Mouse (Mus musculus) liver, postnatal 0 days (tissue): ENCODE data around the gene Gm5460. TPM values are rescaled to one million over a fixed set of nuclear protein-coding genes. Genes with fewer than 3 reads are reported as not detected.

Source experiments
- ATAC-seq: fragments of 200-750 bp; cut with Nextera tagmentation; 2 replicates; pipeline ENCODE4 v1.8.0; 2017; ENCODE audit warnings: mild to moderate bottlenecking, moderate library complexity
- DNase-seq: peaks from one replicate; pipeline ENCODE4 v3.0.0-alpha.2; 2016
- H3K27ac ChIP-seq: fragments of 300-500 bp; sonication (generic); 2 replicates; pipeline ENCODE4 v1.5.1; 2014; ENCODE audit warnings: antibody characterized with exemption, moderate library complexity, mild to moderate bottlenecking, low read depth
- H3K27me3 ChIP-seq: fragments of 300-500 bp; sonication (generic); 2 replicates; pipeline ENCODE4 v1.6.1; 2014; ENCODE audit warnings: low read length, control low read depth, mixed read lengths; ENCODE audit not compliant: insufficient read depth
- H3K36me3 ChIP-seq: fragments of 300-500 bp; sonication (generic); replicated peaks from 2 replicates; pipeline ENCODE4 v1.6.1; 2014; ENCODE audit warnings: mild to moderate bottlenecking, control low read depth, low read length, moderate library complexity, mixed read lengths; ENCODE audit not compliant: insufficient read depth
- H3K4me1 ChIP-seq: fragments of 300-500 bp; sonication (generic); 2 replicates; pipeline ENCODE4 v1.6.1; 2014; ENCODE audit warnings: antibody characterized with exemption, mild to moderate bottlenecking, control low read depth; ENCODE audit not compliant: insufficient read depth
- H3K4me2 ChIP-seq: fragments of 300-500 bp; sonication (generic); 2 replicates; pipeline ENCODE4 v1.6.1; 2014; ENCODE audit warnings: low read depth, mild to moderate bottlenecking, low read length, moderate library complexity, mixed read lengths
- H3K4me3 ChIP-seq: fragments of 300-500 bp; sonication (generic); 2 replicates; pipeline ENCODE4 v1.5.1; 2014; ENCODE audit warnings: low read depth, low read length
- H3K9ac ChIP-seq: fragments of 300-500 bp; sonication (generic); replicated peaks from 2 replicates; pipeline ENCODE4 v1.6.1; 2014; ENCODE audit warnings: mild to moderate bottlenecking, moderate library complexity
- H3K9me3 ChIP-seq: fragments of 300-500 bp; sonication (generic); 2 replicates; pipeline ENCODE4 v1.6.1; 2016; ENCODE audit warnings: mild to moderate bottlenecking, control low read depth, low read length, mixed read lengths
- CTCF ChIP-seq: sonication (generic); IDR thresholded peaks from 2 replicates; pipeline ENCODE4 v1.5.1; 2016; ENCODE audit warnings: antibody characterized with exemption, low read depth
- EP300 ChIP-seq: IDR thresholded peaks from 2 replicates; pipeline ENCODE4 v1.6.1; 2016; ENCODE audit warnings: antibody characterized with exemption, low read depth, mild to moderate bottlenecking
- WGBS: fragments of 180-500 bp; shearing (Covaris S2); extraction: QIAGEN DNeasy Blood & Tissue Kit; methylation state at CpG from one replicate; pipeline ENCODE4 v1.1.7; 2014; ENCODE audit not compliant: insufficient replicate concordance; 5-methylcytosine and 5-hydroxymethylcytosine counted together
- polyA plus RNA-seq: library from polyadenylated mRNA; unstranded; fragments of >200 nt; fragmentation: Nextera tagmentation; extraction: Ambion mirVana; gene quantifications from 2 replicates; pipeline ENCODE4 v1.2.1, GENCODE M21; 2015

Gene Gm5460
- polyA plus RNA-seq, 1 experiment from 2014 or later, result not detected

- Histone ChIP-seq H3K4me1 (no peaks in the 10 kb centered on the region), H3K36me3 (no peaks in the 10 kb centered on the region), H3K27me3 (no peaks in the 10 kb centered on the region), H3K27ac (no peak overlapping the region), H3K9ac (no peak overlapping the region), H3K9me3 (no peaks in the 10 kb centered on the region), H3K4me3 (no peak overlapping the region), H3K4me2 (no peak overlapping the region)
- DNase-seq (no peak), ATAC-seq (no peak)
- TF ChIP-seq CTCF, result no peak
- no peak for TF ChIP-seq EP300
- 60% methylated on average over 2 of the region's 2 CpGs for WGBS
These were observed 380 bp downstream of the Gm5460 start for GRCm38 (mm10) chr14:34016938-34017337.

DNA sequence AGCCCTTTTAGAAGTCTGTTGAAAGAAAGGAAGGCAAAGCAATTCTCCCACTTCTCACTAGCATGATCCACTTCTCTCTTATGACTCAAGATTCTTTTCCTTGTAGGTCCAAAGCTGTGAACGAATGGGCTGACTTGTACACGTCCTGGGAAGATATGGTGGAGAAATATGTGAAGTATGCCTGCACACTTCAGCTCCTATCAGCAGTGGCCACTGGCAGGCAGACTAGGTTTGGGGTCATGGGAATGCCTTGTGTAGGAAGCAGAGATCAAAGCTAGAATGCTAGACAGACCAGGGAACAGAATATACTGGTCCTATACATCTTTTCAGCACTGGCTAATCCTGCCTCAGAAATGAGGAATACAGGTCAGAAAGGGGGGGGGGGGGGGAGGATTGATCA is 10.2 kb downstream of the Gm5460 start:
- 60% methylated on average over 2 of the region's 2 CpGs for WGBS
- Histone ChIP-seq H3K4me3 (no peak overlapping the region), H3K27ac (no peak overlapping the region), H3K4me1 (no peaks in the 10 kb centered on the region), H3K9me3 (0 out of 2 replicates have a peak, but pooled peaks cover 2% of the 10 kb centered on the region), H3K4me2 (no peak overlapping the region), H3K27me3 (no peaks in the 10 kb centered on the region), H3K36me3 (no peaks in the 10 kb centered on the region), H3K9ac (no peak overlapping the region)
- peak; percentile 0 for DNase-seq
- TF ChIP-seq EP300 (no peak), CTCF (no peak)
- no peak for ATAC-seq

GRCm38 (mm10) chr14:34033841-34034610 is 17.5 kb downstream of the Gm5460 start:
- Histone ChIP-seq H3K4me2 (no peak overlapping the region), H3K9ac (no peak overlapping the region), H3K9me3 (no peaks in the 10 kb centered on the region), H3K27ac (no peak overlapping the region), H3K36me3 (no peaks in the 10 kb centered on the region), H3K4me1 (no peaks in the 10 kb centered on the region), H3K4me3 (no peak overlapping the region), H3K27me3 (no peaks in the 10 kb centered on the region)
- WGBS, result 80% methylated on average over 8 of the region's 8 CpGs
- no peak for ATAC-seq
- TF ChIP-seq EP300 (no peak), CTCF (no peak)
- no peak for DNase-seq

GRCm38 (mm10) chr14:34041241-34041640 is 24.7 kb downstream of the Gm5460 start:
- Histone ChIP-seq H3K36me3 (no peaks in the 10 kb centered on the region), H3K9me3 (no peaks in the 10 kb centered on the region), H3K4me1 (no peaks in the 10 kb centered on the region), H3K4me2 (no peak overlapping the region), H3K9ac (no peak overlapping the region), H3K27me3 (no peaks in the 10 kb centered on the region), H3K4me3 (no peak overlapping the region), H3K27ac (no peak overlapping the region)
- ATAC-seq, result no peak
- no peak for DNase-seq
- 71% methylated on average over 4 of the region's 4 CpGs for WGBS
- no peak for TF ChIP-seq CTCF
- no peak for TF ChIP-seq EP300

DNA sequence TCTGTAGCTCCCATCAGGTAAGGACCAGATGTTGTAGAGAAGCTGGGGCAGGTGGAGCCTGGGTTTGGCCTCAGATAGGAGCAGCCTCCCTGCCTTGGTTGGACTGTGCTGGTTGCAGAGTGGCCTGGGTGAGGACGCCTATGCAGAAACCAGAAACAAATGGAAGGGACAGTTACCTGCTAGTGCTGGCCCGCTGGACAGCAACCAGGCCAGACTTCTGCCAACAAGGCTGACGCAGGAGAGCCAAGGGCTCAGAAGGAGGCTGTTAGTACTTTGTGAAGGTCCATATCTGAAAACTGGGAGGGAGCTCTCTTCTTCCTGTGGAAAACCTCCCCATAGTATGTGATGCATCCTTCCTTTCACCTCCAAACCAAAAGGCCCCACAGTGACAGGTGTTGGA is 26.8 kb downstream of the Gm5460 start:
- H3K9me3 ChIP-seq, result no peaks in the 10 kb centered on the region
- TF ChIP-seq EP300, result no peak
- no peak for TF ChIP-seq CTCF
- no peaks in the 10 kb centered on the region for H3K27me3 ChIP-seq
- no peak overlapping the region for H3K9ac ChIP-seq
- H3K4me1 ChIP-seq, result no peaks in the 10 kb centered on the region
- no peak overlapping the region for H3K27ac ChIP-seq
- ATAC-seq, result no peak
- no peak overlapping the region for H3K4me2 ChIP-seq
- no peak overlapping the region for H3K4me3 ChIP-seq
- H3K36me3 ChIP-seq, result no peaks in the 10 kb centered on the region
- DNase-seq, result no peak
- WGBS, result 48% methylated on average over 3 of the region's 3 CpGs

DNA sequence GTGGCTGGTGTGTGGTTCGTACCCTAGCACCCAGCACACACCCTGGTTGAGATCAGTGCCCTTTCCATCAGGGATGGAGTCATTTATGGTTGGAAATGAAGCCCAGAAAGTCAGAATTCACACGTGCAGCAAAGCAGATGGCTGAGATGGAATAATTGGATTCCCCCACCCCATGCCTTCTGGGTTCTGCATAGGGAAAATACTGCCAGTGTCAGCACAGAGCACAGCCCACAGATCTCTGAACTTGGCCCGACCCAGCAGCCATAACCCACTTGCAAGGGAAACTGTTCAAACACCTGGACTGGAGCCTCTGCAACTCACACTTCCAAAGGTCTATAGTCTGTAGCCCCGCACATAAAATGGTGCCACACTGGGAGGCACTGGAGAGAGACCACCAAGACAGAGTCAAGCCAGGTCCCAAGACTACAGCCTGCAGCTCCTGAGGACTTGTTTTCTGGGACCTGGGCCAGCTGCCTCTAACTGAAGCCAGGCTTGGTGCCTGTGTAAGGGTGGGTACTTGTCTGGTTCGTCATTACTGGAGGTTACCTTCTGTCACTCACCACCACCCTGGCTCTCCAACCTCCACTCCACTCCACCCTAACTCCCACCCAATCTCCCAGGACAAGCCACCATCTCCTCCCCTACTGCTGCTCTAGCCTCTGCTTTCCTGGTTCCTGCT is 33.7 kb downstream of the Gm5460 start:
- no peaks in the 10 kb centered on the region for H3K4me1 ChIP-seq
- no peak overlapping the region for H3K9ac ChIP-seq
- no peak overlapping the region for H3K4me3 ChIP-seq
- DNase-seq (no peak), ATAC-seq (no peak)
- 68% methylated on average over 5 of the region's 5 CpGs for WGBS
- H3K9me3 ChIP-seq, result no peaks in the 10 kb centered on the region
- no peak overlapping the region for H3K27ac ChIP-seq
- no peaks in the 10 kb centered on the region for H3K36me3 ChIP-seq
- no peaks in the 10 kb centered on the region for H3K27me3 ChIP-seq
- no peak overlapping the region for H3K4me2 ChIP-seq
- TF ChIP-seq CTCF (no peak), EP300 (no peak)
